In the genomic region with DNA sequence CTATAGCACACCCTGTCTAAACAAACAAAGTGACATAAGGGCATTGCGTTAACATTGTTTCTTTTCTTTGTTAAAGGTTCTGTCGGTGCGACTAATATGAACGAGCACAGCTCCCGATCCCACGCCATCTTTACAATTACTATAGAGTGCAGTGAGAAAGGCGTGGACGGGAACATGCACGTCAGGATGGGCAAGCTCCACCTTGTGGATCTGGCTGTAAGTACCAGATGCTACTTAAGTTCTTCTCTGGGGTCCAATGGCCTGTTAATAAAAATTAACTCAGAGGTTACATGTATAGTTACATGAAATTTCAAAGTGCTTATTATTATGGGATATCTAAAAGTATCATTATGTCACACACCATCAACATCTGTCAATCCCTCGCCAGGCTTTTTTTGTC, we compare ENCODE assay signal across 18 mouse cellular contexts. TPM values are rescaled to one million over a fixed set of nuclear protein-coding genes. Genes with fewer than 3 reads are reported as not detected.
DNase-seq lines count a peak whose midpoint lies in the region; ATAC-seq and TF ChIP-seq lines count a peak whose summit lies in the region.
"Had no signal": no experiment of that assay in that cellular context is flagged by ENCODE, and none has a peak within 500 bp of the region (broad histone marks: within the 10 kb centered on the region; RNA-seq: fewer than 3 reads in every experiment).

No protein-coding gene starts in this region.

- peaks cover 32% of the 10 kb centered on the region for H3K36me3 ChIP-seq in kidney, postnatal 0 days (ENCODE audit: insufficient read depth, low read length)
- peaks cover 79% of the 10 kb centered on the region for H3K36me3 ChIP-seq in midbrain, embryonic 14.5 days (ENCODE audit: control insufficient read depth, insufficient read depth, low read length)
- H3K36me3 ChIP-seq in midbrain, embryonic 16.5 days (ENCODE audit: control insufficient read depth, insufficient read depth, low read length) = peaks cover 45% of the 10 kb centered on the region

- H3K4me1 ChIP-seq in kidney, postnatal 0 days (replicated peaks; ENCODE audit: insufficient read depth, low read length) = no peaks in the 10 kb centered on the region
- H3K4me1 ChIP-seq in midbrain, embryonic 14.5 days (ENCODE audit: control insufficient read depth, insufficient read depth, low read length) = no peaks in the 10 kb centered on the region
- no peaks in the 10 kb centered on the region for H3K4me1 ChIP-seq in midbrain, embryonic 16.5 days (ENCODE audit: control insufficient read depth, insufficient read depth, low read length)
- no peaks in the 10 kb centered on the region for H3K4me1 ChIP-seq in embryonic fibroblast, embryonic 13.5 days (ENCODE audit: control insufficient read depth, insufficient read depth, low read length)
- H3K4me1 ChIP-seq: kidney, embryonic 15.5 days; midbrain, embryonic 12.5 days had no signal

- 80% methylated on average over 10 of the region's 10 CpGs for whole genome bisulfite sequencing in kidney, postnatal 0 days
- WGBS in midbrain, embryonic 14.5 days = 65% methylated on average over 10 of the region's 10 CpGs
- WGBS in midbrain, embryonic 16.5 days = 68% methylated on average over 10 of the region's 10 CpGs

- H3K4me2 ChIP-seq in kidney, postnatal 0 days (ENCODE audit: low read length) = no peak overlapping the region
- no peak overlapping the region for H3K4me2 ChIP-seq in midbrain, embryonic 14.5 days (ENCODE audit: low read length)
- no peak overlapping the region for H3K4me2 ChIP-seq in midbrain, embryonic 16.5 days (ENCODE audit: low read length)
- H3K4me2 ChIP-seq: kidney, embryonic 15.5 days; midbrain, embryonic 12.5 days had no signal

- H3K9ac ChIP-seq in kidney, postnatal 0 days (ENCODE audit: low read depth, low read length) = no peak overlapping the region
- H3K9ac ChIP-seq in midbrain, embryonic 14.5 days (replicated peaks; ENCODE audit: low read length) = no peak overlapping the region
- H3K9ac ChIP-seq in midbrain, embryonic 16.5 days (ENCODE audit: low read depth, low read length) = no peak overlapping the region
- H3K9ac ChIP-seq: kidney, embryonic 15.5 days; midbrain, embryonic 12.5 days had no signal

- no peaks in the 10 kb centered on the region for H3K9me3 ChIP-seq in kidney, postnatal 0 days (replicated peaks; ENCODE audit: low read length)
- no peaks in the 10 kb centered on the region for H3K9me3 ChIP-seq in midbrain, embryonic 14.5 days (ENCODE audit: control insufficient read depth, low read length)
- no peaks in the 10 kb centered on the region for H3K9me3 ChIP-seq in midbrain, embryonic 16.5 days (replicated peaks; ENCODE audit: control insufficient read depth, low read length, poor library complexity, severe bottlenecking)
- H3K9me3 ChIP-seq: kidney, embryonic 15.5 days; midbrain, embryonic 12.5 days had no signal

- DNase-seq in cerebellum, postnatal 10 days = peak; percentile 22 to 27
- DNase-seq in kidney, postnatal 0 days (ENCODE audit: low spot score) = peak; percentile 17
- DNase-seq in kidney, postnatal 36 days = no peak
- peak; percentile 33 for DNase-seq in midbrain, embryonic 14.5 days
- no peak for DNase-seq in right cerebral cortex, postnatal 10 days (ENCODE audit: low spot score in 2 of 2)
- DNase-seq: adrenal gland, postnatal 10 days; lung, postnatal 4 days; right cerebral cortex, postnatal 25 days; thymus, adult 18-20 months had no signal

- TF ChIP-seq POLR2A in embryonic fibroblast, embryonic 13.5 days (IDR thresholded peaks at IDR 0.05; ENCODE audit: low read depth, low read length) = no peak

- H3K27ac ChIP-seq in kidney, postnatal 0 days = no peak overlapping the region
- H3K27ac ChIP-seq in midbrain, embryonic 14.5 days (replicated peaks; ENCODE audit: low read depth, low read length) = no peak overlapping the region
- H3K27ac ChIP-seq in midbrain, embryonic 16.5 days (ENCODE audit: low read length) = no peak overlapping the region
- no peak overlapping the region for H3K27ac ChIP-seq in embryonic fibroblast, embryonic 13.5 days (ENCODE audit: insufficient read depth, low read length)
- H3K27ac ChIP-seq: kidney, embryonic 15.5 days; midbrain, embryonic 12.5 days had no signal

- no peak overlapping the region for H3K4me3 ChIP-seq in kidney, postnatal 0 days (replicated peaks; ENCODE audit: low read depth, low read length)
- H3K4me3 ChIP-seq in midbrain, embryonic 14.5 days (replicated peaks; ENCODE audit: low read depth, low read length) = no peak overlapping the region
- no peak overlapping the region for H3K4me3 ChIP-seq in midbrain, embryonic 16.5 days (ENCODE audit: low read depth, low read length)
- H3K4me3 ChIP-seq in embryonic fibroblast, embryonic 13.5 days (ENCODE audit: insufficient read depth, low read length) = no peak overlapping the region
- H3K4me3 ChIP-seq: kidney, embryonic 15.5 days; midbrain, embryonic 12.5 days had no signal

- no peaks in the 10 kb centered on the region for H3K27me3 ChIP-seq in kidney, postnatal 0 days (ENCODE audit: insufficient read depth, low read length)
- no peaks in the 10 kb centered on the region for H3K27me3 ChIP-seq in midbrain, embryonic 14.5 days (ENCODE audit: control insufficient read depth, insufficient read depth, low read length)
- no peaks in the 10 kb centered on the region for H3K27me3 ChIP-seq in midbrain, embryonic 16.5 days (ENCODE audit: control insufficient read depth, insufficient read depth, low read depth, low read length)
- H3K27me3 ChIP-seq: kidney, embryonic 15.5 days; midbrain, embryonic 12.5 days had no signal

- TF ChIP-seq CTCF in kidney, postnatal 0 days (IDR thresholded peaks at IDR 0.05; ENCODE audit: low read depth) = peak; percentile 37; the same call in 1 of the 2 replicates
- TF ChIP-seq CTCF in embryonic fibroblast, embryonic 13.5 days (IDR thresholded peaks at IDR 0.05; ENCODE audit: borderline replicate concordance, insufficient read depth, low read length) = peak; percentile 44; the same call in 1 of the 2 replicates

- no peak for ATAC-seq in cerebellum, adult (ENCODE audit: insufficient number of reproducible peaks, low FRiP score, low TSS enrichment)
- ATAC-seq in kidney, postnatal 0 days (replicated peaks; ENCODE audit: low FRiP score, low read depth) = no peak
- no peak for ATAC-seq in midbrain, embryonic 14.5 days (ENCODE audit: low FRiP score, low TSS enrichment)
- no peak for ATAC-seq in midbrain, embryonic 16.5 days
- ATAC-seq: inflammation-experienced regulatory T-cells, adult 6 months had no signal

RNA-seq across cellular contexts. Expression of gene Kif3a, which starts 16.0 kb away (rescaled TPM):
- 50.6 and 54.6 TPM in 2 replicates for polyA plus RNA-seq in kidney, postnatal 0 days (2015; fragmentation: Nextera tagmentation; extraction: Ambion mirVana)
- 301 and 306 TPM in 2 replicates for polyA plus RNA-seq in midbrain, embryonic 14.5 days (2014; fragmentation: Nextera tagmentation; extraction: Ambion mirVana)
- 363 and 379 TPM in 2 replicates for polyA plus RNA-seq in midbrain, embryonic 16.5 days (2015; fragmentation: Nextera tagmentation; extraction: Ambion mirVana)
- polyA plus RNA-seq in embryonic fibroblast, embryonic 13.5 days (2011; ENCODE audit: insufficient read length, low read depth, missing spikeins) = 27.3 and 35.3 TPM in 2 replicates

RNA-seq across cellular contexts. Expression of gene Il4, which starts 35.3 kb away (rescaled TPM):
- 0.78 and 1.1 TPM in 2 replicates for polyA plus RNA-seq in kidney, postnatal 0 days (2015; fragmentation: Nextera tagmentation; extraction: Ambion mirVana)
- polyA plus RNA-seq in midbrain, embryonic 14.5 days (2014; fragmentation: Nextera tagmentation; extraction: Ambion mirVana) = 8.8 and 10.9 TPM in 2 replicates
- 5.2 and 5.5 TPM in 2 replicates for polyA plus RNA-seq in midbrain, embryonic 16.5 days (2015; fragmentation: Nextera tagmentation; extraction: Ambion mirVana)
- not detected in 2 replicates for polyA plus RNA-seq in embryonic fibroblast, embryonic 13.5 days (2011; ENCODE audit: insufficient read length, low read depth, missing spikeins)

RNA-seq across cellular contexts. Expression of gene Il13, which starts 51.4 kb away (rescaled TPM):
- not detected in 2 replicates for polyA plus RNA-seq in kidney, postnatal 0 days (2015; fragmentation: Nextera tagmentation; extraction: Ambion mirVana)
- not detected in 2 replicates for polyA plus RNA-seq in midbrain, embryonic 14.5 days (2014; fragmentation: Nextera tagmentation; extraction: Ambion mirVana)
- not detected in 2 replicates for polyA plus RNA-seq in midbrain, embryonic 16.5 days (2015; fragmentation: Nextera tagmentation; extraction: Ambion mirVana)
- not detected in 2 replicates for polyA plus RNA-seq in embryonic fibroblast, embryonic 13.5 days (2011; ENCODE audit: insufficient read length, low read depth, missing spikeins)
- polyA plus RNA-seq: embryonic facial prominence, embryonic 14.5 days; forebrain, embryonic 11.5 days; inflammation-experienced regulatory T-cells, adult 6 months; kidney, embryonic 15.5 days; liver, adult 2 months; midbrain, embryonic 12.5 days had no signal

Comparison
In these comparisons a context has a peak if more than half of its experiments do, and no peak if none do; other contexts are left out.
1. DNase-seq: peak in cerebellum, postnatal 10 days (2 of 2), kidney, postnatal 0 days (single experiment) and midbrain, embryonic 14.5 days (single experiment); none in kidney, postnatal 36 days (0 of 2) and right cerebral cortex, postnatal 10 days (0 of 2).